Mouse (Mus musculus) cortical plate, adult 2 months (tissue): ENCODE measurements at regions not wholly inside any gene's neighbourhood (a gene's known extent, or its start where the extent isn't known, plus 50 kb on each side); places are given as distances from the start of the nearest gene placed in this dataset.

Experiments
- CTCF ChIP-seq: fragments of 200-500 bp; IDR thresholded peaks from 2 replicates; pipeline ENCODE4 v1.5.1; 2011; ENCODE audit warnings: mild to moderate bottlenecking, control low read depth, low read length; ENCODE audit not compliant: insufficient read depth; ENCODE audit errors: extremely low read depth
- POLR2A ChIP-seq: fragments of 200-500 bp; IDR thresholded peaks from 2 replicates; pipeline ENCODE4 v1.6.1; 2011; ENCODE audit warnings: mild to moderate bottlenecking, low read length, control low read depth; ENCODE audit not compliant: insufficient read depth; ENCODE audit errors: extremely low read depth

DNA sequence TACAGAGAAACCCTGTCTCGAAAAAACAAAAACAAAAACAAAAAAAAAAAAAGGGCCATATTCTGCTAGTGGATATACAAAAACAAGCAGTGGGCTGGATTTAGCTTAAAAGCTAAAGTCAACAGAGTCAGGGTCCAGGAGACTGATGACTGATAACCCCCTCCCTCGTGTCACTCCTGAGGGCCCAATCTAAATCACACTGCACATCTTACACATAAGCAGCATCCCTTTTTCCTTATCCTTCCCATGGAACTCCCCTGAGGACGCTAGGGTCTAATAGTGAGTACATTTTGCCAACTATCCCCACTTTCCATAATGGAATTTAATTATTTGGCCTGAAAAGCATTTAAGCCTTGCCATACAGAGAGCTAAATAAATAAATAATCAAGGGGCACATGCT lies 150.3 kb upstream of the Clint1 start:
- TF ChIP-seq CTCF (no peak), POLR2A (no peak)
